Mouse (Mus musculus): ENCODE measurements around the gene Akain1.

The Akain1 gene

DNA sequence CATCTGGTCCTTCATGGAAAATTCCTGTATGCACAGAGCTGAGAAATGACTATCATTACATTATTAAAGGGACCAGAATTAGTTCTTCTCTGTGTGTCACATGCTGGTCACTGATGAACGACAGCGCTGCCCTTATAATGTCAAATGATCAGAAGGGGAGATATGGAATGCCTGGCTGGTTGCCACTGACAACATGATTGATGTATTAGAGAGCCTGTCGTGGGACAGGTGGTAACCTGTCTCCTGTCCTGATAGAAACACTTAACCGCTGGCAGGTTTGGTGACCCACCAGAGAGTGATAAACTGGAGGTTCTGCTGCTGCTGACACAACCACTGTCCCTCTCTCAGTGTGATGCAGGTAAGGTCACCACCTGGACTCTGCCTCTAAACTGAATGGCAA is 40.1 kb downstream of the Akain1 start:
- DNase-seq (ENCODE audit: low spot score): no peak

DNA sequence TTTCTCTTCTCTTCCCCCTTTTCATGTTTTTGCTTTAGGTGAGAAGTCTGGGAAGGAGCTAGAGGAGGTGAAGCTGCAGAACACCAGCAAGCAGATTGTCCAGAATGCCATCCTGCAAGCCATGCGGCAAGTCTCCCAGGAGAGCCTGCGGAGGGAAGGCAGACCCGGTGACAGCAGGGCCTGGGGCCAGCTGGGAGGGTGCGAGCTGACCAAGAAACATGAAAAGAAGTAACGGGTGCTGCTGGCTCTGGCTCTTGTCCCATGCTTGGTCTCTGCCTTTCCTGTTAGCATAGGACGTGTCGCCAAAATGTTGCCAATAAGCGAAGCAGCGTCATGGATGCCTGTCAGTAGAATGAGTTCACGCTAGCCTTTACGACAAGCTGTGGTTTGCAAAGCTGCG is 48.0 kb downstream of the Akain1 start:
- DNase-seq (ENCODE audit: low spot score): no peak

DNA sequence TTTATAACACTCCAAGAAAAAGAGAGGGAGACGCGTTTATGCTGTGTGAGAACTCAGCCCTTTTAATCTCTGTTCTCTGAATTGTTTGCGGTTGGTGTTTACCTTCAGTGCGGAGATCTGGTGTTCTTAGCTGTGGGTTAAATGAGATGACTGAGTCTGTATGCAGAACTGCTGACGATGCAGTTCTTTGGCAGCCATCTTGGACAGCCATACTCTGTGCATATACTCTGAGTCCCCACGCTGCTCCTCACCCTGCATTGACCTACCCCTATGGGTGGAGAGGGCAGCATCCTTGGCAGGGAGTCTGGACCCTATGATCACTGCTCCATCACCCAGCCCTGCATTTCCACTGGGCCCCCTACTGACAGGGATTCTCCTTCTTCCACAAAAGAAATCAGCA is 48.8 kb downstream of the Akain1 start:
- no peak for DNase-seq (ENCODE audit: low spot score)

DNA sequence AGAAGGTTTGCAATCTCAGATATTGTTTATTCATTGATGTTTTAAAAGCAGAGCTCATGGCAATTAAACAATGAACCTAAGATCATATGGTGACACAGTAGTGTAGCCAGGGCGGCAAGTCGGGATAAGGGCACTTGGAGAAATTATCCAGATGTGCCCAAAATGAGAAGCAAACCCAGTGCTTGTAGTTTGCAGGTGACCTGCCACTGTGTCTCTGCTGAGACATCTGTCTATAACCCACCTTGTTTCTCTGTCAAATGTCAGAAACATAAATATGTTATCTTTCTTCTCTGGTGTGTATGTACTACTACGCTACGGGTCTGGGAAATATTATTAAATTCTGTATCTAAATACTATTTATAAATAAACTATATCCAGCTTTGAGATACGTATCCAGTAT is 49.7 kb downstream of the Akain1 start:
- no peak for DNase-seq (ENCODE audit: low spot score)

DNA sequence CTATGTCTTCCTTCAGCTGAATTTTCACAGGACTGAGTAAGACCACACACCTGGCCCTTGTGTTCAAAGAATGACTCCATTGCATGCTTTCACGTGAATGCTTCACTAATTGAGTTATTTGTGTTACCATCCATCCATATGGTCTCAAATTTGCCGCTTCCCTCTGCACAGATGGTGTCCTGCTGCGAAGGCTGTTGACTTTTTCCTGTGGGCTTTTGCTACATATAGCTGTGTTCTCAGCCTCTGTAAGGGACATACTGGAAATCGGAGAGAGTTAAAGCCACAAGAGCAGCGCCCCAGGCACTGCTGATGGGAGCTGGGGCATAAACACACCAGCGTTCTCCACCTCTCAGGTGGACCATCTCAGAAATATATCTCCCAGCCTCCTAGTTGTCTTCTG is 53.2 kb downstream of the Akain1 start:
- DNase-seq (ENCODE audit: low spot score): no peak

DNA sequence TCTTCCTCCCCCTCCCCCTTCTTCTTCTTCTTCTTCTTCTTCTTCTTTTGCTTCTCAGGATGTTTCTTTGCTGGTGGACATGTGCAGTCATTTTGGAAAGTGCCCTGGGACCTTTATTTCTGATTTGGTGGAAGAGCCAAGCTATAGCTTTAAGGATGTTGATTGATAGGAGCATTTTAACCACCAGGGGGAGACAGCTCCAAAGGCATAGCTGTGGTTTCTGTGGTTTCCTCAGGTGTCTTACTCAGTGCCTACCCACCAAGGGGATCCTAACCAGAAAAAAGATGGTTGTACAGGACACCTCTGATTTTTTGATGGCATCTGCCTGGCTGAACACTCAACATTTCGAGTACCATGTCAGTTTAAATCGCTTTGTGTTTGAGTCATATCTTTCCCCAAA is 56.4 kb downstream of the Akain1 start:
- DNase-seq (ENCODE audit: low spot score): peak; percentile 52

DNA sequence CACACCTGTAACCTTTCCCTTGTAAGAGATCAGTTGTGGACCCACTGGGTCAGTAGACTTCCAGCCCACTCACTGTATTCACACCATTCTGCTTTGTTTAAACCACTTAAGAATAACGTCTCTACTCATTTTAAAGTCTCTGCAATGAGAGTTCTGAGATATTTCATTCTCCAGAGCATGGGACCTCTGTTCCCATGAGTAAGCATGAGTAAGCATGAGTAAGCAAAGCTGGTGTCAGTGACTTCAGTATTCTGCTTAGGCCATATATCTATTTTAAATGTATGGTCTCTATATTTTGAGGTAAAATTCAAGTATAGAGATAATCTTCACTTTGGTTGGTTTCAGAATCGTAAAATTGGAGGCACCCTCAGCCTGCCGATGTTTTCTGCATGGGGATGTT is 57.0 kb downstream of the Akain1 start:
- no peak for DNase-seq (ENCODE audit: low spot score)

DNA sequence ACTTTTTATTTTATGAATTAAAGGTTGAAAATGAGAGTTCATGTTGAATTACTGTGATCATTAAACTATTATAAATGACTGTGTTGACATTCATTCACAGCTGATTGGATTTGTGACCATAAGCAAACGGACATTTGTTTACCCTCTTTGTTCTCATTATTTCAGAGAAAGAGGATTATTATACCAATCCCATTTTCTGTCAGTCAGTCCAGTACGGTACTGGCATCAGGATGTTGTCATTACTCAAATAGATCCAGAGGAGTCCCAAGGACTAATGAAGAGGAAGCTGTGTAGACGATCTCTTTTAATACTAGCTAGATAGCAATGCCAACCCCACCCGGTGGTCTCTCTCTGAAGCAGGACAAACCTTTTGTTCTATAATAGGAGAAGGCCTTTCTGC is 58.2 kb downstream of the Akain1 start:
- DNase-seq (ENCODE audit: low spot score): no peak

DNA sequence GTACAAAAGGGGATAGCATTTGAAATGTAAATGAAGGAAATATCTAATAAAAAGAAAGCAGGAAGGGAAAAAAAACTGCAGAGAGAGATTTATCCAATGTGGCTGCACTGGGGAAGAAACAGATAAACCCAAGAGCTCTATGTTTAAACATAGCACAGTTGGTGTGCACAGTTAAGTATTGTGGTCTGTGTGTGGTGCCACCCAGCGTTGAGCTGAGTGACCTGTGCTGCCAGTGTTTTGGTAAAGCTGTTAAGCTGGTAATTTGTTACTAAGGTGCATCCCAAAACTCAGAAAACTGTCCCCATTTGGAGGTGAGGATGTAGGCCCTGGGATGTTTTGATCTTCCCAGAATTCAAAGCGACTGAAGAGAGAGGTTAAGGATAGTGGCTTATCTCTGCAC is 59.8 kb downstream of the Akain1 start:
- no peak for DNase-seq (ENCODE audit: low spot score)

DNA sequence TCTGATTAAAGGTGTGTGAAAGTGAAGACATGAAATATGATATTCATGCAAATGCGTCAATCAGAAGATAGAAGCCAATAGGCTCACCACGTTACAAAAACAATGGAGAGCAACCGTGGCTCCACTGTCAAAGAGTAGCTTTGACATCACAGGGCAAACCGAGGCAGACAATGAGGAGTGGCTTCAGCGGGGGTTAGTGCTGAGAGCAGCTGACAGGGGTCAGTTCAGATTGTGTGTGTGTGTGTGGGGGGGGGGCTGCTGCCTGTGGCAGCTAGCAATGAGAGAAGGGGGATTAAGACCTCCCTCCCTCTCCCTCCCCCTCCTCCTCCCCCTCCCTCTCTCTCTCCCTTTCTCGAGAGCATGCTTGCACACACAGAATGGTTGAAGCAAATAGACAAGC is 60.3 kb downstream of the Akain1 start:
- no peak for DNase-seq (ENCODE audit: low spot score)

DNA sequence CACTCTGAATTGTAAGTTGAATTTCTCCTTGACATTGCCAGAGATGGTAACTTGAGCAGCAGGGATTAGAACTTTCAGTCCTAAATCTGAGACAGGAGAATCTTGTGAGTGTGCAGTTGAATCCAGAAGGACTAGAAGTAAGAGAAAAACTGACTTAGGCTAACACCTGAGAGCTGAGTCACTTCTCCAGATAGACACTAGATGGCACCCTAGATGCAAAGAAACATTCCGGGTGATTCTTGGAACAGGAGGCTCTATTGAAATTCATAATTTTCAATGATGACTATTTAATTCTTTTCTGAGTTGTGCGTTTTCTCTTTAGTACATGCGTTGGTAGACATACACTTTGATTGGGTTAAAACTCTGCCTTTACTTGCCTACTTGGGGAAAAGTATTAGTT is 66.9 kb downstream of the Akain1 start:
- no peak for DNase-seq (ENCODE audit: low spot score)

DNA sequence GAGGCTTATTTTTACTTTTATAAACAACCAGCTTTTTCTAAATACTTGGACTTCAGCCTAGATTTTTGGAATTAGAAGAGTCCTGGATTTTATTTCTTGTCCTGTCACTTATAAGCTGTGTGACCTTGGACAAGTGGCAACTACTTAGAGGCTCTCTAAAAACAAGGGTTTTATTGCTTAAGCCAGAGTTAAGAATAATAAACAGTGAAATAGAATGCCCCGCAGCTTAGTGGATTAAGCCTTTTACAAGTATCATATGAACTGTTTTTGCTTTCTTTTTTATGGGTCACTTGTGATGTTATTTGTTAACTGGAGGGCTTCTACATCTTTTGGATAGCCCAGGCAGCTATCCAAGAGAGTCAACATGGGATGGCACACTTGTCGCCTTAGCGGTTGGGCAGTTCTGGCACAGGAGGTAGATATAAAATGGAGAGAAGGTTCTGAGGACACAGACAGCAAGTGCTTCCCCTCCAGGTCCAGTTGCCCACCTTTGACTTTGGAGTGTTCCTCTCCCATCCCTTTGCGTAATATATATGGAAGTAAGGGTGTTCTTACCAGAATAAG is 77.3 kb downstream of the Akain1 start:
- no peak for DNase-seq (ENCODE audit: low spot score)

DNA sequence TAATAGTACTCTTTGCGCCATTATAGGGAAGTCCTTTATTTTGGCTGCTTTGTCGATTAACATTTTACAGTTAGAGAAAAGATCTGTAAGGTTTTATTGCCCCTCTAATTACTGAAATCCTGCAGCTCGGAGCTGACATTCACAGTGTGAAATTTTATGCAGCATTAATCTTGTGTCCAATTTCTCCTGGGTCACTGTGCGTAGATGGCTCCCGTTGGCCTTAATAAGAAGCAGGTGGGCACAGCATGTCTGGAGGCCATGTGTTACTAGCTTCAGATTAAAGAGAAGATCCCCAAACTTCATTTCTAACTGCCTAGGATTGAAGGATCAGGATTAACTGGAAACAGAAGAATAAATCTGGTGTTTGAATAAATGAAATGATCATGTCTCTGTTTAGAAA is 92.3 kb downstream of the Akain1 start:
- DNase-seq (ENCODE audit: low spot score): no peak
